Mouse (Mus musculus) myocyte (in vitro differentiated cells): Measurements from ENCODE around the gene Eed.

Experiments
- CEBPB ChIP-seq: IDR thresholded peaks from 2 replicates; pipeline ENCODE4 v1.6.1; 2011; ENCODE audit warnings: mild to moderate bottlenecking, moderate library complexity; ENCODE audit not compliant: poor library complexity, insufficient read depth, severe bottlenecking
- E2F4 ChIP-seq: IDR thresholded peaks from one replicate; pipeline ENCODE4 v1.6.1; 2011; ENCODE audit warnings: mild to moderate bottlenecking, control low read depth, moderate library complexity; ENCODE audit not compliant: insufficient read depth
- MAX ChIP-seq: IDR thresholded peaks from one replicate; pipeline ENCODE4 v1.6.1; 2011; ENCODE audit warnings: low read depth, mild to moderate bottlenecking, control low read depth
- POLR2A ChIP-seq: IDR thresholded peaks from one replicate; pipeline ENCODE4 v1.6.1; 2011; ENCODE audit warnings: low read depth, mild to moderate bottlenecking, control low read depth, moderate library complexity; ENCODE audit not compliant: insufficient read length
- SRF ChIP-seq: IDR thresholded peaks from one replicate; pipeline ENCODE4 v1.6.1; 2011; ENCODE audit warnings: low read depth; ENCODE audit not compliant: control insufficient read depth, insufficient read length
- TCF12 ChIP-seq: IDR thresholded peaks from one replicate; pipeline ENCODE4 v1.6.1; 2011; ENCODE audit warnings: mild to moderate bottlenecking, control low read depth; ENCODE audit not compliant: poor library complexity, insufficient read depth, severe bottlenecking
- USF1 ChIP-seq: IDR thresholded peaks from one replicate; pipeline ENCODE4 v1.6.1; 2011; ENCODE audit warnings: low read depth, mild to moderate bottlenecking, control low read depth, moderate library complexity

- TF ChIP-seq SRF (no peak), POLR2A (no peak), CEBPB (no peak), USF1 (no peak), MAX (no peak), TCF12 (no peak), E2F4 (no peak)
Measured at GRCm38 (mm10) chr7:89907950-89908349, 72.8 kb downstream of the Eed start.
